Comparison of ENCODE assay signal across 8 mouse cellular contexts in genomic region chrX:51017851-51018785, GRCm38 (mm10). TPM values are rescaled to one million over a fixed set of nuclear protein-coding genes. Genes with fewer than 3 reads are reported as not detected.
DNase-seq lines count a peak whose midpoint lies in the region; ATAC-seq lines count a peak whose summit lies in the region.

Gene Rap2c (minus strand): TSS chrX:51018018.

- peak; percentile 77 for DNase-seq in T-cell, adult 2 months (ENCODE audit: low spot score)
- peak; percentile 74 to 78 for DNase-seq in cerebellum, postnatal 10 days
- DNase-seq in frontal cortex, postnatal 10 days (ENCODE audit: low spot score in 2 of 2), result peak; percentile 27 to 28
- DNase-seq in layer of hippocampus, postnatal 36 days, result peak in 1 of 2 experiments; percentile 13
- DNase-seq in lung, postnatal 25 days (ENCODE audit: low spot score), result peak; percentile 68
- DNase-seq in retina, embryonic 14.5 days (ENCODE audit: low spot score), result peak; percentile 74
- peak; percentile 76 for DNase-seq in thymus, postnatal 4 days

- peak; percentile 92 for ATAC-seq in hindbrain, embryonic 13.5 days (ENCODE audit: low FRiP score)

- peak within 1 kb of the TSS; percentile 52 for H3K4me3 ChIP-seq in hindbrain, embryonic 13.5 days

- peak within 1 kb of the TSS; percentile 80 for H3K9ac ChIP-seq in hindbrain, embryonic 13.5 days

- H3K9me3 ChIP-seq in hindbrain, embryonic 13.5 days, result no peaks in the 10 kb centered on the region

- no peaks in the 10 kb centered on the region for H3K27me3 ChIP-seq in hindbrain, embryonic 13.5 days

- H3K4me2 ChIP-seq in hindbrain, embryonic 13.5 days, result peak within 1 kb of the TSS; percentile 63

- peaks cover 14% of the 10 kb centered on the region for H3K4me1 ChIP-seq in hindbrain, embryonic 13.5 days (replicated peaks)

- 0 out of 2 replicates have a peak, but pooled peaks cover 8% of the 10 kb centered on the region for H3K36me3 ChIP-seq in hindbrain, embryonic 13.5 days

- 20% methylated on average over 29 of the region's 92 CpGs for WGBS in hindbrain, embryonic 13.5 days

- peak within 1 kb of the TSS; percentile 91 for H3K27ac ChIP-seq in hindbrain, embryonic 13.5 days

RNA-seq across cellular contexts. Expression of gene Rap2c, which starts in this region (rescaled TPM):
- 16.7 and 17.9 TPM in 2 replicates for polyA plus RNA-seq in hindbrain, embryonic 13.5 days (2015; fragmentation: Nextera tagmentation; extraction: Ambion mirVana)
- total RNA-seq in layer of hippocampus, postnatal 36 days (2021), result 10 to 100 TPM; 26.1 to 28.6 TPM
